Mouse (Mus musculus): ENCODE measurements at regions not wholly inside any gene's neighbourhood (a gene's known extent, or its start where the extent isn't known, plus 50 kb on each side); places are given as distances from the start of the nearest gene placed in this dataset.

DNA sequence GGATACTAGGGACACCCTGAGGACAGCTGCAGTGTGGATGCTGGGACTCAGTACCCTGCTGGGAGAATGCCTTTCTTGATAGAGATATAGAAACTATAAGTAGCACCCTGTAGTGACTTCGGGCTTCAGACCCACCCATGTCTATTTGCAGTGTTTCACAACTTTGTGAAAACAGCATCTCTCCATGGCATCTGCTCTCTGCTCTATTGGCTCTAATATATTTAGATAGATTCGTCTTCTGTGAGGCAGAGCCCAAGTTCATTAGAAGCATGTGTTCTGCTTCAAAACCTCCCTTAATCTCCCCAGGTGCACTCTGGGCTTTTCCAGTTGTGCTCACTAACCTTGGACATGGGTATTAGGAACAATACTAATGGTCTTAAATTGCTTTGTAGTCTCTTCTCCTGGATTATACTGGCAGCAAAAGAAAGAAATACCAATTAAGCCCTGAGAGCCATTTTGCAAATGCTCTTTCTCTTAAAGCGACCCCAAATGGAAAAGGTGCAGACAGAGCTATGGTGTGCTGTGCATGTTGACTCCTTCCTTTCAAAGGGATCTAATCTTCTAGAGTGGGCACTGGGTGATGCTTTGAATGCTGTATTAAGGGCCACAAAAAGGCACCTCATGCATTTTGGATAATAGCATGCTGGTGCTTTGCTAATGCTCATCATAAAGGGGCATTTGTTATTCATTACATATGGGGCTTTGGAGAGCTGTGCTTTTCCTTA, 292.2 kb upstream of the Camk1g start:
- TF ChIP-seq POLR2A (IDR thresholded peaks at IDR 0.05; ENCODE audit: borderline replicate concordance, control insufficient read depth, low read depth, low read length), result no peak
- no peak for TF ChIP-seq CTCF (IDR thresholded peaks at IDR 0.05; ENCODE audit: control insufficient read depth, insufficient read depth, low read length)
- peaks cover 5% of the 10 kb centered on the region for H3K4me1 ChIP-seq (ENCODE audit: control insufficient read depth, insufficient read depth, low read length)
- H3K4me3 ChIP-seq (replicated peaks; ENCODE audit: control insufficient read depth, low read depth, low read length), result no peak overlapping the region
- 75% methylated on average over 3 of the region's 3 CpGs for WGBS
- H3K27ac ChIP-seq (ENCODE audit: control insufficient read depth, insufficient read depth, low read depth, low read length, poor library complexity), result no peak overlapping the region

- Histone ChIP-seq H3K4me1 (ENCODE audit: control insufficient read depth, insufficient read depth, low read length) (peaks cover 4% of the 10 kb centered on the region), H3K4me3 (replicated peaks; ENCODE audit: control insufficient read depth, low read depth, low read length) (no peak overlapping the region), H3K27ac (ENCODE audit: control insufficient read depth, insufficient read depth, low read depth, low read length, poor library complexity) (no peak overlapping the region)
- TF ChIP-seq POLR2A (IDR thresholded peaks at IDR 0.05; ENCODE audit: borderline replicate concordance, control insufficient read depth, low read depth, low read length), result no peak
- no peak for TF ChIP-seq CTCF (IDR thresholded peaks at IDR 0.05; ENCODE audit: control insufficient read depth, insufficient read depth, low read length)
- WGBS, result 59% methylated on average over 4 of the region's 4 CpGs
These were observed 291.3 kb upstream of the Camk1g start for GRCm38 (mm10) chr1:193661377-193661776.

GRCm38 (mm10) chr1:193655076-193655677, 285.1 kb upstream of the Camk1g start:
- H3K27ac ChIP-seq (ENCODE audit: control insufficient read depth, insufficient read depth, low read depth, low read length, poor library complexity), result no peak overlapping the region
- H3K4me1 ChIP-seq (ENCODE audit: control insufficient read depth, insufficient read depth, low read length), result no peaks in the 10 kb centered on the region
- TF ChIP-seq CTCF (IDR thresholded peaks at IDR 0.05; ENCODE audit: control insufficient read depth, insufficient read depth, low read length) (no peak), POLR2A (IDR thresholded peaks at IDR 0.05; ENCODE audit: borderline replicate concordance, control insufficient read depth, low read depth, low read length) (no peak)
- 77% methylated on average over 14 of the region's 14 CpGs for WGBS
- no peak overlapping the region for H3K4me3 ChIP-seq (replicated peaks; ENCODE audit: control insufficient read depth, low read depth, low read length)

DNA sequence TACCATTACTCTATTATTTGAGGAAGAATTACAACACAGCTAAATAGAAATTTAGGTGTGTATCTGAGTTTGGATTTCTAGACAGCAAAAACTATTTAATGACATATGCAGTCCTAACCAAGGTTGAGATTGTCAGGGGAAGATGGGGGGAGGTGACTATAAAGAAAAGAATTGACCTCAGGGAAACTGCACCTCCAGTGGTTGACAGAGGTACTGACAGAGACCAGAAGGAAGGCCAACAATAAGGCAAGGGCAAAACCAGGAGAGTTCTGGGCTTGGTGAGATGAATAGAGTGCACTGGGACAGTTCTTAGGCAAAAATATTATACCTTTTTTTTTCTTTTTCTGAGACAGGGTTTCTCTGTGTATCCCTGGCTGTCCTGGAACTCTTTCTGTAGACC, 280.2 kb upstream of the Camk1g start:
- H3K4me3 ChIP-seq (replicated peaks; ENCODE audit: control insufficient read depth, low read depth, low read length), result no peak overlapping the region
- H3K4me1 ChIP-seq (ENCODE audit: control insufficient read depth, insufficient read depth, low read length), result no peaks in the 10 kb centered on the region
- TF ChIP-seq POLR2A (IDR thresholded peaks at IDR 0.05; ENCODE audit: borderline replicate concordance, control insufficient read depth, low read depth, low read length) (no peak), CTCF (IDR thresholded peaks at IDR 0.05; ENCODE audit: control insufficient read depth, insufficient read depth, low read length) (no peak)
- H3K27ac ChIP-seq (ENCODE audit: control insufficient read depth, insufficient read depth, low read depth, low read length, poor library complexity), result no peak overlapping the region

DNA sequence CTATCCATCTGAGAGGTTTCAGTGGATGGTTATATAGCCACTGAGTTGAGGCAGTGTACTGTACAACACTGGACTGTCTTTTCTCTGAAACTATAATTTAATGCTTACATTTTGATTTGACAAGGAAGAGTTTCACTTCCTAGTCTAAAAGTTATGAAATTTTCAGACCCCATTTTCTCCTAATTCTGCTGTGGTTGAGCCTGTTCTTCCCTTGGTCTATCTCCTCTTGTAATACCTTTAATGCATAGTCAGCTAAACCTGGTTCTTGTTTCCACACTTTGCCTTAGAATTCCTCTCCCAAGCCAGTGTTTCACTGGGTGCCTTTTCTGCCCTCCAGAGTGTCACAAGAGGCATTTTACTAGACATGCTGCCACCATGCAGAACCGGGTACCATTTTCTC, 279.3 kb upstream of the Camk1g start:
- H3K4me3 ChIP-seq (replicated peaks; ENCODE audit: control insufficient read depth, low read depth, low read length), result no peak overlapping the region
- no peaks in the 10 kb centered on the region for H3K4me1 ChIP-seq (ENCODE audit: control insufficient read depth, insufficient read depth, low read length)
- TF ChIP-seq CTCF (IDR thresholded peaks at IDR 0.05; ENCODE audit: control insufficient read depth, insufficient read depth, low read length) (no peak), POLR2A (IDR thresholded peaks at IDR 0.05; ENCODE audit: borderline replicate concordance, control insufficient read depth, low read depth, low read length) (no peak)
- 89% methylated on average over 1 of the region's 1 CpGs for WGBS
- no peak overlapping the region for H3K27ac ChIP-seq (ENCODE audit: control insufficient read depth, insufficient read depth, low read depth, low read length, poor library complexity)

DNA sequence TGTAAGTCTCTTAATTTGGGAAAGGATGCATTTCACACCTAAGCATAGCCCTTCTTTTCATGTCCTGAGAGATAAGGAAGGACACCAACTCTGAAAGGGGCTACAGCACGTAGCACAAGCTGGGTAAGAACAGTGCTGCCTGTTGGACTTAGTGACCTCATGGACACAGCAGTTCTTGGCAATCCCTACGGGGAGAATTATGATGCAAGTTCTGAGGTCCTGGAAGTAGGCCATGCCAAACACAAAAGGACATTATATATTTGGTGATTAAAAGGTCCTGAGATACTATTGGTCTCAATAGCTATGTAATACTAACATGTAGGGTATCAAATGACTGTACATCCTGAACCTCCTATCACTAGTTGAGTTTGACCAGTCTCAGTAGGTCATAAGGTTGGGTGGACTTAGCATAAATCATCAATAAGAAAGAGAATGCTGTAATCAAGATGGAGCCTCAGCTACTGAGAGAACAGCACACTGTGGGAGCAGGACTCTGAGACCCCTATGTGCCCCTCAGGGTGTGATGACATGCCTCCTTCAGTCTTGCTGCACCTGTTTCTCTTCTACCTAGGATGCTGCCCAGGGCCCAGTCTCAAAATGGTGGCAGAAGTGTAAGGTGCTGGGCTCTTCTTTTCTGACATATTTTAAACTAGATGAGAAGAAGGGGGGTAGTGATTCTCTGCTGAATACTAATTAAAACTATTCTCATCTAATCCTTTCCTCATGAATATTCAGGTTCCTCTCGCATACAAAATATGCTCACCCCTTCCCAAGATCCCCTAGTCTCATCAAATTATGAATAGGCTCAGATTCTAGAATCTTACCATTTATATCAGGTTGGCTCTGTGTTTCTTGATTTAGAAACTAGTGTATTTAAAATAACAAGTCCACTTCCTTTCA, 277.5 kb upstream of the Camk1g start:
- Histone ChIP-seq H3K4me1 (ENCODE audit: control insufficient read depth, insufficient read depth, low read length) (no peaks in the 10 kb centered on the region), H3K4me3 (replicated peaks; ENCODE audit: control insufficient read depth, low read depth, low read length) (no peak overlapping the region), H3K27ac (ENCODE audit: control insufficient read depth, insufficient read depth, low read depth, low read length, poor library complexity) (no peak overlapping the region)
- 83% methylated on average over 3 of the region's 3 CpGs for WGBS
- TF ChIP-seq CTCF (IDR thresholded peaks at IDR 0.05; ENCODE audit: control insufficient read depth, insufficient read depth, low read length) (no peak), POLR2A (IDR thresholded peaks at IDR 0.05; ENCODE audit: borderline replicate concordance, control insufficient read depth, low read depth, low read length) (no peak)

- WGBS, result 70% methylated on average over 2 of the region's 2 CpGs
- no peak overlapping the region for H3K27ac ChIP-seq (ENCODE audit: control insufficient read depth, insufficient read depth, low read depth, low read length, poor library complexity)
- H3K4me1 ChIP-seq (ENCODE audit: control insufficient read depth, insufficient read depth, low read length), result no peaks in the 10 kb centered on the region
- TF ChIP-seq POLR2A (IDR thresholded peaks at IDR 0.05; ENCODE audit: borderline replicate concordance, control insufficient read depth, low read depth, low read length) (no peak), CTCF (IDR thresholded peaks at IDR 0.05; ENCODE audit: control insufficient read depth, insufficient read depth, low read length) (no peak)
- no peak overlapping the region for H3K4me3 ChIP-seq (replicated peaks; ENCODE audit: control insufficient read depth, low read depth, low read length)
These were observed 274.4 kb upstream of the Camk1g start for GRCm38 (mm10) chr1:193644506-193644905.

DNA sequence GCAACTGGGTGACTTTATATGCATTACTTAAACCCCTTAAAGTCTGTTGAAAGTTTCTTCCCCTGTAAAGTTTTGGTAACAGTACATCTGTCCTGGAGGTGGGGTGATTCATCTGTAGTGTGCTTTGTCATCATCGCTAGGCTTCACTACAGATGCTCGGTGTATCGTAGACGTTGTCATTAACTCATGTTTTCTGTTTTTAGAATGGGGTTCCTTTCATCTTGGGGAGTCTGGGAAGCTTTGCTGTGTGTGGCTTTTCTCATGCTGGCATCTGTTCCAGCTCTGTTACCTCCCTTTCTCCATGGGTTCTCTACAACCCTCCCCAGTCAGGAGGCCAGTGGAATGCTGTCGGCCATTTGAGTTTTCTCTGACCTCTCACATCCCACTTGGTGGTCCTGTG, 266.4 kb upstream of the Camk1g start:
- H3K4me1 ChIP-seq (ENCODE audit: control insufficient read depth, insufficient read depth, low read length), result no peaks in the 10 kb centered on the region
- TF ChIP-seq POLR2A (IDR thresholded peaks at IDR 0.05; ENCODE audit: borderline replicate concordance, control insufficient read depth, low read depth, low read length) (no peak), CTCF (IDR thresholded peaks at IDR 0.05; ENCODE audit: control insufficient read depth, insufficient read depth, low read length) (no peak)
- no peak overlapping the region for H3K27ac ChIP-seq (ENCODE audit: control insufficient read depth, insufficient read depth, low read depth, low read length, poor library complexity)
- 81% methylated on average over 5 of the region's 5 CpGs for WGBS
- no peak overlapping the region for H3K4me3 ChIP-seq (replicated peaks; ENCODE audit: control insufficient read depth, low read depth, low read length)
